Mouse (Mus musculus) lung, adult 2 months (tissue): ENCODE data around the gene Tenm2.

Source experiments
- CTCF ChIP-seq: fragments of 200-500 bp; IDR thresholded peaks from 2 replicates; pipeline ENCODE4 v1.5.1; 2011; ENCODE audit warnings: mild to moderate bottlenecking, low read length, control low read depth; ENCODE audit not compliant: insufficient read depth
- POLR2A ChIP-seq: fragments of 200-500 bp; IDR thresholded peaks from 2 replicates; pipeline ENCODE4 v1.6.1; 2011; ENCODE audit warnings: low read depth, mild to moderate bottlenecking, control low read depth, low read length, borderline replicate concordance; ENCODE audit errors: extremely low read depth

DNA sequence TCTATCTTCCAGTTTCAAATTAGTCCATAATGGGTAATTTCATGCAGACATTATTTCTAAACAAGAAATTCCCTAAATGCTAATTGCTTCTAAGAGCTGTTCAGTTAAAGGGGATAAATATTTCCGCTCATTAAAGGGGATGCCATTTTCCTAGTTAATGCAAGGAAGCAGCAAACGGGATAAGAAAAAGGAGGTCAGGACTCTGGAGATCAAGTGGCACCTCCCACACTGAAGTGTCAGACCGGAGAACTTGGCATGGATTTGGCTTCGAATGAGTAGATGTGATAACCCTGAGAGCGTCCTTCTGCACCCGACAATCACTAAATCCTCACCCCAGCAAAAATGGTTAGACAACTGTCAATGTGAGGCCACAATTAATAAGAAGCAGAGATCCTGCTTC, 781.7 kb downstream of the Tenm2 start:
- no peak for TF ChIP-seq POLR2A
- no peak for TF ChIP-seq CTCF
